Mouse (Mus musculus) adrenal gland, adult 10 weeks (tissue): ENCODE data around the gene Insm1. TPM values are rescaled to one million over a fixed set of nuclear protein-coding genes. Genes with fewer than 3 reads are reported as not detected.

Source experiments
- polyA plus RNA-seq: library from polyadenylated mRNA; stranded (reverse); fragments of 350-450 nt; fragmentation: Illumina TruSeq; extraction: RNeasy Lipid Tissue Mini Kit (QIAGEN cat#74804); gene quantifications from one replicate; pipeline ENCODE4 v1.2.3, GENCODE M21; 2014; ENCODE audit warnings: low read depth, low replicate concordance

The Insm1 gene
- 12.0 TPM for polyA plus RNA-seq

DNA sequence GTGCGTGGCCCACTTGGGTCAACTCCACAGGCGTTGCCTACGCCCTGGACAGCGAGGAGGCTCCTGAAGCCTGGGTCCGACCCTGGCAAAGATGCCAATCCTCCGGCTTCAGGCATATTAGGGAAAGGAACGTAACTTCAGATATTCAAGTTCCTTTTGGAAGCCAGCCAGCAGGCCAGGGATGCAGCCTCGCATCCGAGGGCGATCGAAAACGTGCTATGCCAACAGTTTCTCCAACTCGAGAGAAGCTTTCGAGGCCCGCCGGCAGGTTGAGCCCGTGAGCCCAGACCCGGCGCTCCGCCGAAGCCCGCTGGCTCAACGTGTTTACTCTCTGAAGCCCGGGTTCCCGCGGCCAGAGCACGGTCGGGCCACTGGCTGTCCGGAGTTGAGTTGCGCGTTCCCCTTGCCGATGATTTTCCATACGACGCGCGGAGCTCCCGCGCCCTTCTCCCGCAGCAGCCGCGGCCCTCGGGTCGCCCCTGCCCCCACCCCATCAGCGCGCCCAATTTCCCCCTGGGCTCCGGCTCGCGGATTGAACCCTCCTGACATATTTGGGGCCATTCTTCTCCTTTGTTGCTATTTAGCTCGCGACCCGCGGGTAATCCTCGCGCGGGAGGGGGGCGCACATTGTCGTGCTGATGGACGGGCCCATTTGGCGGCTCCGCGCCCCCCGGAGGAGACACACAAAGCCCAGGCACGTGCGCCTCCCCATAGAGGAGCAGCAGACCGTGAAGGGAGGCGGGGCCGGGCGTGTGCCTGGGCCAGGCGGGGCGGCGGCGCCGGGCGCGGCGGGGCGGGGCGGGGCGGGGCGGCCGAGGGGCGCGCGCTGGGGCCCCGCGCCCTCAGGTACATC is at the start of gene Insm1:
Gene Insm1 (plus strand): TSS at position 846 of the 853 bp plus-strand sequence.

